Mouse (Mus musculus): Measurements from ENCODE around the gene Esr1. TPM values are rescaled to one million over a fixed set of nuclear protein-coding genes. Genes with fewer than 3 reads are reported as not detected.

Esr1 gene
- polyA plus RNA-seq, 1 experiment, result 3.6 TPM

- Histone ChIP-seq H3K4me2 (ENCODE audit: low read depth) (no peak overlapping the region), H3K4me3 (no peak overlapping the region), H3ac (ENCODE audit: control insufficient read depth, insufficient read length) (no peak overlapping the region), H3K36me3 (ENCODE audit: control insufficient read depth, insufficient read depth) (no peaks in the 10 kb centered on the region), H3K79me2 (ENCODE audit: control insufficient read depth, insufficient read depth) (no peaks in the 10 kb centered on the region), H3K27me3 (ENCODE audit: control insufficient read depth, insufficient read depth, insufficient read length) (no peaks in the 10 kb centered on the region)
- TF ChIP-seq MAX (IDR thresholded peaks at IDR 0.05; ENCODE audit: low read depth) (no peak), CEBPB (IDR thresholded peaks at IDR 0.05; ENCODE audit: insufficient read depth, poor library complexity, severe bottlenecking) (no peak), TCF3 (IDR thresholded peaks at IDR 0.05; ENCODE audit: insufficient read length, low read depth) (no peak), SRF (IDR thresholded peaks at IDR 0.05; ENCODE audit: control insufficient read depth, insufficient read length, low read depth) (no peak), TCF12 (IDR thresholded peaks at IDR 0.05; ENCODE audit: insufficient read depth, poor library complexity, severe bottlenecking) (no peak), POLR2A (IDR thresholded peaks at IDR 0.05; ENCODE audit: insufficient read length, low read depth) (no peak), MYOD1 (IDR thresholded peaks at IDR 0.05; ENCODE audit: control insufficient read depth in 1 of 3, insufficient read length in 2 of 3, low read depth in 2 of 3) (no peak), MYOG (IDR thresholded peaks at IDR 0.05; ENCODE audit: control insufficient read depth in 1 of 3, insufficient read depth in 1 of 3, insufficient read length in 2 of 3, low read depth in 2 of 3) (no peak), POLR2AphosphoS2 (IDR thresholded peaks at IDR 0.05; ENCODE audit: insufficient read length, low read depth) (no peak), REST (IDR thresholded peaks at IDR 0.05; ENCODE audit: insufficient read depth, insufficient read length) (no peak), E2F4 (IDR thresholded peaks at IDR 0.05; ENCODE audit: insufficient read depth) (no peak), USF1 (IDR thresholded peaks at IDR 0.05; ENCODE audit: low read depth) (no peak)
Observed at GRCm38 (mm10) chr10:4633287-4634030, 22.1 kb downstream of the Esr1 start.

GRCm38 (mm10) chr10:4635740-4636139 lies 24.3 kb downstream of the Esr1 start:
- no peaks in the 10 kb centered on the region for H3K79me2 ChIP-seq (ENCODE audit: control insufficient read depth, insufficient read depth)
- no peak for TF ChIP-seq MYOG (IDR thresholded peaks at IDR 0.05; ENCODE audit: control insufficient read depth in 1 of 3, insufficient read depth in 1 of 3, insufficient read length in 2 of 3, low read depth in 2 of 3)
- no peak for TF ChIP-seq TCF3 (IDR thresholded peaks at IDR 0.05; ENCODE audit: insufficient read length, low read depth)
- TF ChIP-seq POLR2A (IDR thresholded peaks at IDR 0.05; ENCODE audit: insufficient read length, low read depth), result no peak
- TF ChIP-seq TCF12 (IDR thresholded peaks at IDR 0.05; ENCODE audit: insufficient read depth, poor library complexity, severe bottlenecking), result no peak
- TF ChIP-seq REST (IDR thresholded peaks at IDR 0.05; ENCODE audit: insufficient read depth, insufficient read length), result no peak
- no peak for TF ChIP-seq SRF (IDR thresholded peaks at IDR 0.05; ENCODE audit: control insufficient read depth, insufficient read length, low read depth)
- TF ChIP-seq USF1 (IDR thresholded peaks at IDR 0.05; ENCODE audit: low read depth), result no peak
- TF ChIP-seq MYOD1 (IDR thresholded peaks at IDR 0.05; ENCODE audit: control insufficient read depth in 1 of 3, insufficient read length in 2 of 3, low read depth in 2 of 3), result no peak
- no peak for TF ChIP-seq MAX (IDR thresholded peaks at IDR 0.05; ENCODE audit: low read depth)
- TF ChIP-seq POLR2AphosphoS2 (IDR thresholded peaks at IDR 0.05; ENCODE audit: insufficient read length, low read depth), result no peak
- no peak for TF ChIP-seq CEBPB (IDR thresholded peaks at IDR 0.05; ENCODE audit: insufficient read depth, poor library complexity, severe bottlenecking)
- TF ChIP-seq E2F4 (IDR thresholded peaks at IDR 0.05; ENCODE audit: insufficient read depth), result no peak
- no peak overlapping the region for H3K4me3 ChIP-seq
- H3ac ChIP-seq (ENCODE audit: control insufficient read depth, insufficient read length), result no peak overlapping the region
- no peak overlapping the region for H3K4me2 ChIP-seq (ENCODE audit: low read depth)
- no peaks in the 10 kb centered on the region for H3K36me3 ChIP-seq (ENCODE audit: control insufficient read depth, insufficient read depth)
- H3K27me3 ChIP-seq (ENCODE audit: control insufficient read depth, insufficient read depth, insufficient read length), result no peaks in the 10 kb centered on the region

- H3K4me3 ChIP-seq, result no peak overlapping the region
- H3K79me2 ChIP-seq (ENCODE audit: control insufficient read depth, insufficient read depth), result no peaks in the 10 kb centered on the region
- H3K36me3 ChIP-seq (ENCODE audit: control insufficient read depth, insufficient read depth), result no peaks in the 10 kb centered on the region
- H3ac ChIP-seq (ENCODE audit: control insufficient read depth, insufficient read length), result no peak overlapping the region
- H3K4me2 ChIP-seq (ENCODE audit: low read depth), result no peak overlapping the region
- no peak for TF ChIP-seq USF1 (IDR thresholded peaks at IDR 0.05; ENCODE audit: low read depth)
- TF ChIP-seq TCF12 (IDR thresholded peaks at IDR 0.05; ENCODE audit: insufficient read depth, poor library complexity, severe bottlenecking), result no peak
- TF ChIP-seq TCF3 (IDR thresholded peaks at IDR 0.05; ENCODE audit: insufficient read length, low read depth), result no peak
- no peak for TF ChIP-seq MAX (IDR thresholded peaks at IDR 0.05; ENCODE audit: low read depth)
- no peak for TF ChIP-seq E2F4 (IDR thresholded peaks at IDR 0.05; ENCODE audit: insufficient read depth)
- no peak for TF ChIP-seq REST (IDR thresholded peaks at IDR 0.05; ENCODE audit: insufficient read depth, insufficient read length)
- TF ChIP-seq POLR2A (IDR thresholded peaks at IDR 0.05; ENCODE audit: insufficient read length, low read depth), result no peak
- no peak for TF ChIP-seq POLR2AphosphoS2 (IDR thresholded peaks at IDR 0.05; ENCODE audit: insufficient read length, low read depth)
- no peak for TF ChIP-seq SRF (IDR thresholded peaks at IDR 0.05; ENCODE audit: control insufficient read depth, insufficient read length, low read depth)
- TF ChIP-seq CEBPB (IDR thresholded peaks at IDR 0.05; ENCODE audit: insufficient read depth, poor library complexity, severe bottlenecking), result no peak
- TF ChIP-seq MYOG (IDR thresholded peaks at IDR 0.05; ENCODE audit: control insufficient read depth in 1 of 3, insufficient read depth in 1 of 3, insufficient read length in 2 of 3, low read depth in 2 of 3), result no peak
- H3K27me3 ChIP-seq (ENCODE audit: control insufficient read depth, insufficient read depth, insufficient read length), result no peaks in the 10 kb centered on the region
Observed at GRCm38 (mm10) chr10:4646074-4646473, 34.7 kb downstream of the Esr1 start.

GRCm38 (mm10) chr10:4646851-4647250 lies 35.5 kb downstream of the Esr1 start:
- Histone ChIP-seq H3ac (ENCODE audit: control insufficient read depth, insufficient read length) (no peak overlapping the region), H3K36me3 (ENCODE audit: control insufficient read depth, insufficient read depth) (no peaks in the 10 kb centered on the region), H3K4me3 (no peak overlapping the region), H3K79me2 (ENCODE audit: control insufficient read depth, insufficient read depth) (no peaks in the 10 kb centered on the region), H3K27me3 (ENCODE audit: control insufficient read depth, insufficient read depth, insufficient read length) (no peaks in the 10 kb centered on the region), H3K4me2 (ENCODE audit: low read depth) (no peak overlapping the region)
- TF ChIP-seq POLR2AphosphoS2 (IDR thresholded peaks at IDR 0.05; ENCODE audit: insufficient read length, low read depth) (no peak), MAX (IDR thresholded peaks at IDR 0.05; ENCODE audit: low read depth) (no peak), MYOD1 (IDR thresholded peaks at IDR 0.05; ENCODE audit: control insufficient read depth in 1 of 3, insufficient read length in 2 of 3, low read depth in 2 of 3) (no peak), POLR2A (IDR thresholded peaks at IDR 0.05; ENCODE audit: insufficient read length, low read depth) (no peak), USF1 (IDR thresholded peaks at IDR 0.05; ENCODE audit: low read depth) (no peak), MYOG (IDR thresholded peaks at IDR 0.05; ENCODE audit: control insufficient read depth in 1 of 3, insufficient read depth in 1 of 3, insufficient read length in 2 of 3, low read depth in 2 of 3) (no peak), CEBPB (IDR thresholded peaks at IDR 0.05; ENCODE audit: insufficient read depth, poor library complexity, severe bottlenecking) (no peak), TCF12 (IDR thresholded peaks at IDR 0.05; ENCODE audit: insufficient read depth, poor library complexity, severe bottlenecking) (no peak), REST (IDR thresholded peaks at IDR 0.05; ENCODE audit: insufficient read depth, insufficient read length) (no peak), E2F4 (IDR thresholded peaks at IDR 0.05; ENCODE audit: insufficient read depth) (no peak), SRF (IDR thresholded peaks at IDR 0.05; ENCODE audit: control insufficient read depth, insufficient read length, low read depth) (no peak), TCF3 (IDR thresholded peaks at IDR 0.05; ENCODE audit: insufficient read length, low read depth) (no peak)
